Mouse (Mus musculus) limb, embryonic 14.5 days (tissue): ENCODE results near the gene Gm13278. TPM values are rescaled to one million over a fixed set of nuclear protein-coding genes. Genes with fewer than 3 reads are reported as not detected.

ENCODE experiments used
- ATAC-seq: fragments of 200-750 bp; cut with Nextera tagmentation; 2 replicates; pipeline ENCODE4 v1.8.0; 2017; ENCODE audit warnings: low read depth, moderate number of reproducible peaks, moderate TSS enrichment; ENCODE audit not compliant: low FRiP score
- DNase-seq: peaks from one replicate; pipeline ENCODE4 v3.0.0-alpha.2; 2015; ENCODE audit warnings: low spot score
- H3K27ac ChIP-seq: fragments of 300-500 bp; sonication (generic); replicated peaks from 2 replicates; pipeline ENCODE4 v1.5.1; 2014; ENCODE audit warnings: low read depth, mild to moderate bottlenecking, low read length, moderate library complexity, mixed read lengths
- H3K27me3 ChIP-seq: fragments of 300-500 bp; sonication (generic); 2 replicates; pipeline ENCODE4 v1.6.1; 2014; ENCODE audit warnings: low read length, mixed read lengths; ENCODE audit not compliant: control insufficient read depth, insufficient read depth
- H3K36me3 ChIP-seq: fragments of 300-500 bp; sonication (generic); 2 replicates; pipeline ENCODE4 v1.6.1; 2014; ENCODE audit warnings: mild to moderate bottlenecking, low read length, moderate library complexity, mixed read lengths; ENCODE audit not compliant: control insufficient read depth, insufficient read depth
- H3K4me1 ChIP-seq: fragments of 300-500 bp; sonication (generic); 2 replicates; pipeline ENCODE4 v1.6.1; 2014; ENCODE audit warnings: antibody characterized with exemption, low read length, mixed read lengths; ENCODE audit not compliant: control insufficient read depth, insufficient read depth
- H3K4me2 ChIP-seq: fragments of 300-500 bp; sonication (generic); replicated peaks from 2 replicates; pipeline ENCODE4 v1.6.1; 2014; ENCODE audit warnings: low read depth, mild to moderate bottlenecking, low read length, moderate library complexity; ENCODE audit not compliant: severe bottlenecking
- H3K4me3 ChIP-seq: fragments of 300-500 bp; sonication (generic); replicated peaks from 2 replicates; pipeline ENCODE4 v1.5.1; 2014; ENCODE audit warnings: low read length
- H3K9ac ChIP-seq: fragments of 300-500 bp; sonication (generic); 2 replicates; pipeline ENCODE4 v1.6.1; 2014; ENCODE audit warnings: mild to moderate bottlenecking, low read depth, low read length, moderate library complexity; ENCODE audit not compliant: severe bottlenecking
- H3K9me3 ChIP-seq: fragments of 300-500 bp; sonication (generic); 2 replicates; pipeline ENCODE4 v1.6.1; 2016; ENCODE audit warnings: low read length; ENCODE audit not compliant: control insufficient read depth
- POLR2A ChIP-seq: fragments of 200-500 bp; IDR thresholded peaks from 2 replicates; pipeline ENCODE4 v1.8.0; 2012; ENCODE audit warnings: inconsistent platforms, mild to moderate bottlenecking, moderate library complexity, borderline replicate concordance; ENCODE audit not compliant: insufficient read depth, insufficient read length; ENCODE audit errors: extremely low read depth
- WGBS: fragments of 180-500 bp; shearing (Covaris S2); extraction: QIAGEN DNeasy Blood & Tissue Kit; methylation state at CpG from one replicate; pipeline ENCODE4 v1.1.7; 2014; 5-methylcytosine and 5-hydroxymethylcytosine counted together
- polyA plus RNA-seq, 2 experiments: library from polyadenylated mRNA; depleted of rRNA in 1 of 2; stranded (reverse) in 1 of 2; unstranded in 1 of 2; fragments of >200 nt; fragmentation: Nextera tagmentation in 1 of 2; extraction: Ambion mirVana in 1 of 2; gene quantifications; 2 replicates each; pipeline versions ENCODE4 v1.2.1 to v1.2.3; 2012 to 2014

Gm13278 gene
- polyA plus RNA-seq, 2 experiments = not detected

DNA sequence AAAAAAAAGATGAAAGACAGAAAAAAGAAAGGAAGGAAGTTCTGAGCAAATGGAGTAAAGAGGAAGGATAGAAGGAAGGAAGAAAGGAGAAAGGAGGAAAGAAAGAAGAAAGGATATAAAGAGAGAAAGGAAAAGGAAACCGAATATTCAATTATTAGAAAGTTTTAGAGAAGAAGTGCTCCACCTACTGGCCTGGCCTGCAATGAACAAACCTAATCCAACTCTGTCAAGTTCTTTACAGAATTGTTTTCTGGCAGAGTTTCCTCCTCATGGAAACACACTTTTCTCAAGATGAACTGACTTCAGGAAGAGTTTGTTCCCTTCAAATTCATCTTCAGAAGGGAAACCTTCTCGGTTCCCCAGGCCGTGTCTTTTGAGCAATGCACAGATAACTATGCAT is 47.5 kb downstream of the Gm13278 start:
- no peaks in the 10 kb centered on the region for H3K4me1 ChIP-seq
- no peak for TF ChIP-seq POLR2A
- no peak overlapping the region for H3K4me2 ChIP-seq
- H3K27ac ChIP-seq = no peak overlapping the region
- H3K9me3 ChIP-seq = no peaks in the 10 kb centered on the region
- H3K9ac ChIP-seq = no peak overlapping the region
- 44% methylated on average over 3 of the region's 3 CpGs for WGBS
- DNase-seq (peak; percentile 10), ATAC-seq (no peak)
- no peaks in the 10 kb centered on the region for H3K36me3 ChIP-seq
- H3K27me3 ChIP-seq = no peaks in the 10 kb centered on the region
- no peak overlapping the region for H3K4me3 ChIP-seq

DNA sequence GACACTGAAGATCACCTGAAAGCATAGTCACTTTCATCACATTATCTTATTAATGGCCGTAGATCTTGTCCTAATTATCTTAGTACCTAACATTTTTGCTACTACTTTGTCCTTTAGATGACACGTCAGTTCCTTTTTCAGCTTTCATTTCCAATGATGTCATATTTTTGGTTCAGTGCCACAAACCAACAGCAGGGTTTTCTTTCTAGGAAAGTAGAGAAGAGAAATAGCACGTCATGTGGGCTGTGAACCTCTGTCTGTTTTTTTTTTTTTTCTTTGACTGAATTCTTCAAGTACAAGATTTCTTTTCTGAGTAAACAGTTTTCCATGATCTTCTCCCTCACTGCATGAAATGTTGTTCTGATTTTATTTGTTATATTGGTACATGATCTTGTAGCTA is 48.7 kb downstream of the Gm13278 start:
- H3K27me3 ChIP-seq = no peaks in the 10 kb centered on the region
- DNase-seq (no peak), ATAC-seq (no peak)
- no peak overlapping the region for H3K27ac ChIP-seq
- TF ChIP-seq POLR2A = no peak
- no peaks in the 10 kb centered on the region for H3K36me3 ChIP-seq
- WGBS = 69% methylated on average over 3 of the region's 3 CpGs
- no peaks in the 10 kb centered on the region for H3K9me3 ChIP-seq
- H3K4me3 ChIP-seq = no peak overlapping the region
- H3K4me1 ChIP-seq = no peaks in the 10 kb centered on the region
- no peak overlapping the region for H3K4me2 ChIP-seq
- no peak overlapping the region for H3K9ac ChIP-seq

- Histone ChIP-seq H3K4me1 (no peaks in the 10 kb centered on the region), H3K36me3 (no peaks in the 10 kb centered on the region), H3K27ac (no peak within 1 kb of the TSS), H3K9ac (no peak within 1 kb of the TSS), H3K27me3 (no peaks in the 10 kb centered on the region), H3K9me3 (no peaks in the 10 kb centered on the region), H3K4me3 (no peak within 1 kb of the TSS), H3K4me2 (no peak within 1 kb of the TSS)
- TF ChIP-seq POLR2A = no peak
- ATAC-seq (no peak), DNase-seq (no peak)
- WGBS = 54% methylated on average over 2 of the region's 2 CpGs
These were observed 50.1 kb downstream of the Gm13278 start, which contains the start of gene Ifna4 for GRCm38 (mm10) chr4:88841438-88841911. TSS of gene Ifna4 (plus strand) at chr4:88841861.

Other genes with a start within 250 kb of the Gm13278 start
Only the 30 nearest of the 31 such genes appear.
- not detected in 2 replicates for gene Ifna14, start 219.8 kb upstream of the Gm13278 start, polyA plus RNA-seq (2012; rRNA removed)
- not detected in 2 replicates for gene Ifna14, start 219.8 kb upstream of the Gm13278 start, polyA plus RNA-seq (2014; fragmentation: Nextera tagmentation; extraction: Ambion mirVana)
- gene Ifna9, start 199.2 kb upstream of the Gm13278 start, polyA plus RNA-seq (2012; rRNA removed) = not detected in 2 replicates
- not detected in 2 replicates for gene Ifna9, start 199.2 kb upstream of the Gm13278 start, polyA plus RNA-seq (2014; fragmentation: Nextera tagmentation; extraction: Ambion mirVana)
- not detected in 2 replicates for gene Ifna12, start 188.2 kb upstream of the Gm13278 start, polyA plus RNA-seq (2012; rRNA removed)
- gene Ifna12, start 188.2 kb upstream of the Gm13278 start, polyA plus RNA-seq (2014; fragmentation: Nextera tagmentation; extraction: Ambion mirVana) = not detected in 2 replicates
- not detected in 2 replicates for gene C87499, start 157.1 kb upstream of the Gm13278 start, polyA plus RNA-seq (2012; rRNA removed)
- not detected in 2 replicates for gene C87499, start 157.1 kb upstream of the Gm13278 start, polyA plus RNA-seq (2014; fragmentation: Nextera tagmentation; extraction: Ambion mirVana)
- not detected in 2 replicates for gene Ifna13, start 147.1 kb upstream of the Gm13278 start, polyA plus RNA-seq (2012; rRNA removed)
- not detected in 2 replicates for gene Ifna13, start 147.1 kb upstream of the Gm13278 start, polyA plus RNA-seq (2014; fragmentation: Nextera tagmentation; extraction: Ambion mirVana)
- gene Ifna16, start 114.6 kb upstream of the Gm13278 start, polyA plus RNA-seq (2012; rRNA removed) = not detected in 2 replicates
- not detected in 2 replicates for gene Ifna16, start 114.6 kb upstream of the Gm13278 start, polyA plus RNA-seq (2014; fragmentation: Nextera tagmentation; extraction: Ambion mirVana)
- not detected in 2 replicates for gene Ifna2, start 107.6 kb upstream of the Gm13278 start, polyA plus RNA-seq (2012; rRNA removed)
- gene Ifna2, start 107.6 kb upstream of the Gm13278 start, polyA plus RNA-seq (2014; fragmentation: Nextera tagmentation; extraction: Ambion mirVana) = not detected in 2 replicates
- 0.09 TPM in 1 of 2 replicates, not detected in the other for gene Ifnab, start 100.2 kb upstream of the Gm13278 start, polyA plus RNA-seq (2012; rRNA removed)
- gene Ifnab, start 100.2 kb upstream of the Gm13278 start, polyA plus RNA-seq (2014; fragmentation: Nextera tagmentation; extraction: Ambion mirVana) = not detected in 2 replicates
- gene Gm26566, start 69.7 kb upstream of the Gm13278 start, polyA plus RNA-seq (2012; rRNA removed) = 0.63 and 0.86 TPM in 2 replicates
- gene Gm26566, start 69.7 kb upstream of the Gm13278 start, polyA plus RNA-seq (2014; fragmentation: Nextera tagmentation; extraction: Ambion mirVana) = 0.70 and 2.0 TPM in 2 replicates
- gene Klhl9, start 69.1 kb upstream of the Gm13278 start, polyA plus RNA-seq (2012; rRNA removed) = 41.4 and 41.6 TPM in 2 replicates
- gene Klhl9, start 69.1 kb upstream of the Gm13278 start, polyA plus RNA-seq (2014; fragmentation: Nextera tagmentation; extraction: Ambion mirVana) = 127 and 137 TPM in 2 replicates
- gene Gm13271, start 36.7 kb upstream of the Gm13278 start, polyA plus RNA-seq (2012; rRNA removed) = not detected in 2 replicates
- gene Gm13271, start 36.7 kb upstream of the Gm13278 start, polyA plus RNA-seq (2014; fragmentation: Nextera tagmentation; extraction: Ambion mirVana) = not detected in 2 replicates
- 0.13 and 0.24 TPM in 2 replicates for gene Gm13283, start 31.4 kb upstream of the Gm13278 start, polyA plus RNA-seq (2012; rRNA removed)
- gene Gm13283, start 31.4 kb upstream of the Gm13278 start, polyA plus RNA-seq (2014; fragmentation: Nextera tagmentation; extraction: Ambion mirVana) = 0.21 TPM in 1 of 2 replicates, not detected in the other
- gene Gm13290, start 17.7 kb upstream of the Gm13278 start, polyA plus RNA-seq (2012; rRNA removed) = not detected in 2 replicates
- gene Gm13290, start 17.7 kb upstream of the Gm13278 start, polyA plus RNA-seq (2014; fragmentation: Nextera tagmentation; extraction: Ambion mirVana) = 0.33 and 0.48 TPM in 2 replicates
- gene Gm13289, start 14.6 kb upstream of the Gm13278 start, polyA plus RNA-seq (2012; rRNA removed) = not detected in 2 replicates
- gene Gm13289, start 14.6 kb upstream of the Gm13278 start, polyA plus RNA-seq (2014; fragmentation: Nextera tagmentation; extraction: Ambion mirVana) = not detected in 2 replicates
- gene Gm13272, start 11.7 kb upstream of the Gm13278 start, polyA plus RNA-seq (2012; rRNA removed) = 0.16 TPM in 1 of 2 replicates, not detected in the other
- gene Gm13272, start 11.7 kb upstream of the Gm13278 start, polyA plus RNA-seq (2014; fragmentation: Nextera tagmentation; extraction: Ambion mirVana) = not detected in 2 replicates
- 0.10 and 0.17 TPM in 2 replicates for gene Ifnz, start 9.4 kb upstream of the Gm13278 start, polyA plus RNA-seq (2012; rRNA removed)
- gene Ifnz, start 9.4 kb upstream of the Gm13278 start, polyA plus RNA-seq (2014; fragmentation: Nextera tagmentation; extraction: Ambion mirVana) = 0.25 TPM in 1 of 2 replicates, not detected in the other
- gene Gm13276, start 5.8 kb upstream of the Gm13278 start, polyA plus RNA-seq (2012; rRNA removed) = 0.14 and 0.44 TPM in 2 replicates
- gene Gm13276, start 5.8 kb upstream of the Gm13278 start, polyA plus RNA-seq (2014; fragmentation: Nextera tagmentation; extraction: Ambion mirVana) = not detected in 2 replicates
- gene Gm13277, start 2.9 kb upstream of the Gm13278 start, polyA plus RNA-seq (2012; rRNA removed) = not detected in 2 replicates
- gene Gm13277, start 2.9 kb upstream of the Gm13278 start, polyA plus RNA-seq (2014; fragmentation: Nextera tagmentation; extraction: Ambion mirVana) = not detected in 2 replicates
- gene Gm13275, start 2.9 kb downstream of the Gm13278 start, polyA plus RNA-seq (2012; rRNA removed) = 0.47 TPM in 1 of 2 replicates, not detected in the other
- gene Gm13275, start 2.9 kb downstream of the Gm13278 start, polyA plus RNA-seq (2014; fragmentation: Nextera tagmentation; extraction: Ambion mirVana) = not detected in 2 replicates
- not detected in 2 replicates for gene Gm13279, start 5.8 kb downstream of the Gm13278 start, polyA plus RNA-seq (2012; rRNA removed)
- not detected in 2 replicates for gene Gm13279, start 5.8 kb downstream of the Gm13278 start, polyA plus RNA-seq (2014; fragmentation: Nextera tagmentation; extraction: Ambion mirVana)
- not detected in 2 replicates for gene Gm13285, start 8.1 kb downstream of the Gm13278 start, polyA plus RNA-seq (2012; rRNA removed)
- gene Gm13285, start 8.1 kb downstream of the Gm13278 start, polyA plus RNA-seq (2014; fragmentation: Nextera tagmentation; extraction: Ambion mirVana) = 0.65 and 1.3 TPM in 2 replicates
- gene Gm13287, start 11.7 kb downstream of the Gm13278 start, polyA plus RNA-seq (2012; rRNA removed) = 0.47 TPM in 1 of 2 replicates, not detected in the other
- gene Gm13287, start 11.7 kb downstream of the Gm13278 start, polyA plus RNA-seq (2014; fragmentation: Nextera tagmentation; extraction: Ambion mirVana) = not detected in 2 replicates
- gene Gm13288, start 14.0 kb downstream of the Gm13278 start, polyA plus RNA-seq (2012; rRNA removed) = 0.04 and 0.09 TPM in 2 replicates
- not detected in 2 replicates for gene Gm13288, start 14.0 kb downstream of the Gm13278 start, polyA plus RNA-seq (2014; fragmentation: Nextera tagmentation; extraction: Ambion mirVana)
- gene Ifna7, start 24.7 kb downstream of the Gm13278 start, polyA plus RNA-seq (2012; rRNA removed) = not detected in 2 replicates
- not detected in 2 replicates for gene Ifna7, start 24.7 kb downstream of the Gm13278 start, polyA plus RNA-seq (2014; fragmentation: Nextera tagmentation; extraction: Ambion mirVana)
- not detected in 2 replicates for gene Ifna11, start 28.4 kb downstream of the Gm13278 start, polyA plus RNA-seq (2012; rRNA removed)
- gene Ifna11, start 28.4 kb downstream of the Gm13278 start, polyA plus RNA-seq (2014; fragmentation: Nextera tagmentation; extraction: Ambion mirVana) = not detected in 2 replicates
- gene Ifna6, start 35.9 kb downstream of the Gm13278 start, polyA plus RNA-seq (2012; rRNA removed) = not detected in 2 replicates
- gene Ifna6, start 35.9 kb downstream of the Gm13278 start, polyA plus RNA-seq (2014; fragmentation: Nextera tagmentation; extraction: Ambion mirVana) = not detected in 2 replicates
- gene Ifna5, start 44.0 kb downstream of the Gm13278 start, polyA plus RNA-seq (2012; rRNA removed) = not detected in 2 replicates
- not detected in 2 replicates for gene Ifna5, start 44.0 kb downstream of the Gm13278 start, polyA plus RNA-seq (2014; fragmentation: Nextera tagmentation; extraction: Ambion mirVana)
- not detected in 2 replicates for gene Ifna4, start 50.3 kb downstream of the Gm13278 start, polyA plus RNA-seq (2012; rRNA removed)
- not detected in 2 replicates for gene Ifna4, start 50.3 kb downstream of the Gm13278 start, polyA plus RNA-seq (2014; fragmentation: Nextera tagmentation; extraction: Ambion mirVana)
- gene Ifna1, start 58.5 kb downstream of the Gm13278 start, polyA plus RNA-seq (2012; rRNA removed) = not detected in 2 replicates
- gene Ifna1, start 58.5 kb downstream of the Gm13278 start, polyA plus RNA-seq (2014; fragmentation: Nextera tagmentation; extraction: Ambion mirVana) = not detected in 2 replicates
- not detected in 2 replicates for gene Ifne, start 88.7 kb downstream of the Gm13278 start, polyA plus RNA-seq (2012; rRNA removed)
- not detected in 2 replicates for gene Ifne, start 88.7 kb downstream of the Gm13278 start, polyA plus RNA-seq (2014; fragmentation: Nextera tagmentation; extraction: Ambion mirVana)